Mouse (Mus musculus): Measurements from ENCODE around the gene Ppp1r14a.

GRCm38 (mm10) chr7:29296998-29297397, 7.9 kb downstream of the Ppp1r14a start:
- TF ChIP-seq MAFK (IDR thresholded peaks at IDR 0.05; ENCODE audit: insufficient read depth, low read depth, low read length) = no peak
- no peak for TF ChIP-seq HCFC1 (IDR thresholded peaks at IDR 0.05; ENCODE audit: borderline replicate concordance, insufficient read depth, low read length)
- no peak for TF ChIP-seq CHD2 (IDR thresholded peaks at IDR 0.05; ENCODE audit: low read depth, low read length)
- TF ChIP-seq ZNF384 (IDR thresholded peaks at IDR 0.05; ENCODE audit: low read depth, low read length) = no peak
